Mouse (Mus musculus) testis, adult 2 months (tissue): ENCODE data around the gene Timm8b. TPM values are rescaled to one million over a fixed set of nuclear protein-coding genes. Genes with fewer than 3 reads are reported as not detected.

Source experiments
- H3K27ac ChIP-seq: fragments of 200-500 bp; 2 replicates; pipeline ENCODE4 v1.5.1; 2012; ENCODE audit warnings: low read depth, low read length; ENCODE audit not compliant: control insufficient read depth, insufficient read depth
- H3K27me3 ChIP-seq: fragments of 200-500 bp; 2 replicates; pipeline ENCODE4 v1.6.1; 2012; ENCODE audit warnings: mild to moderate bottlenecking, low read length, moderate library complexity; ENCODE audit not compliant: control insufficient read depth, insufficient read depth
- H3K36me3 ChIP-seq: fragments of 200-500 bp; 2 replicates; pipeline ENCODE4 v1.6.1; 2012; ENCODE audit warnings: mild to moderate bottlenecking, low read length; ENCODE audit not compliant: control insufficient read depth, insufficient read depth
- H3K4me1 ChIP-seq: fragments of 200-500 bp; 2 replicates; pipeline ENCODE4 v1.6.1; 2012; ENCODE audit warnings: low read length; ENCODE audit not compliant: control insufficient read depth, insufficient read depth
- H3K4me3 ChIP-seq: fragments of 200-500 bp; 2 replicates; pipeline ENCODE4 v1.5.1; 2012; ENCODE audit warnings: low read depth, mild to moderate bottlenecking, low read length, moderate library complexity, mixed read lengths; ENCODE audit not compliant: control insufficient read depth
- CTCF ChIP-seq: fragments of 200-500 bp; IDR thresholded peaks from 2 replicates; pipeline ENCODE4 v1.5.1; 2012; ENCODE audit warnings: low read depth, mild to moderate bottlenecking, inconsistent platforms, low read length, moderate library complexity; ENCODE audit not compliant: control insufficient read depth, insufficient read depth, insufficient replicate concordance
- POLR2A ChIP-seq: fragments of 200-500 bp; IDR thresholded peaks from 2 replicates; pipeline ENCODE4 v1.6.1; 2012; ENCODE audit warnings: low read depth, mild to moderate bottlenecking, inconsistent platforms, low read length, moderate library complexity; ENCODE audit not compliant: control insufficient read depth
- polyA plus RNA-seq: library from polyadenylated mRNA; depleted of rRNA; stranded (reverse); fragments of >200 nt; gene quantifications from 2 replicates; pipeline ENCODE4 v1.2.3, GENCODE M21; 2012

The Timm8b gene
- polyA plus RNA-seq, 1 experiment, result 577 TPM

DNA sequence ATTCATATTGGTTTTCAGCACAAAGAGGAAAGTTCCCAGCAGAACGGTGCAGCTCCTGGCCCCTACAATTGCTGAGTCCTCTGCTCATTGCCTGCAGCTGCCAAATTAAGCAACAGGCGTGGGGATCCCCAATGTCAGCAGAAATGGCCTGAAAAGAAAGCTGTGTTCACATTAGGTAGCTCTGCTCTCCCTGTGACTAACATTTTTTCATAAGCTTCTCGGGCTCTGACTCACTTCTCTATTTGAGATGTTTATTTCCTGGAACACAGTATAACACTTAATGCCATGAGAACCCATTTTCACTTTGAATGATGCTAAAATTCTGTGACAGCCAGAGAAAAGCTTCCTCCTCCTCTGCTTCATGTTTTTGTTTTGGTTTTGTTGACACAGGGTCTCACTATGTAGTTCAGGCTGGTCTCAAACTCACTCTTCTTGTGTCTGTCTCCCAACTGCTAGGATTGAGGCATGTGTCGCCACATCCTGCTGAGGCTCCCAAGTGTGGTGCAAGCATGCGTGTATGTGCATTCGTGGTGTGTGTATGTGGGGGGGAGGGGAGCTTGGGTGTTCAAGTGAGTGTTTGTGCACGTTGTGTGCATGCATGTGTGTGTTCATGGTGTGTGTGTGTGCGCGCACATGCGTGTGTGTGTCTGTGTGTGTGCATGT lies 12.7 kb upstream of the Timm8b start:
- no peaks in the 10 kb centered on the region for H3K36me3 ChIP-seq
- H3K27ac ChIP-seq, result no peak overlapping the region
- no peak for TF ChIP-seq CTCF
- no peak for TF ChIP-seq POLR2A
- H3K4me3 ChIP-seq, result no peak overlapping the region
- H3K4me1 ChIP-seq, result no peaks in the 10 kb centered on the region
- no peaks in the 10 kb centered on the region for H3K27me3 ChIP-seq

DNA sequence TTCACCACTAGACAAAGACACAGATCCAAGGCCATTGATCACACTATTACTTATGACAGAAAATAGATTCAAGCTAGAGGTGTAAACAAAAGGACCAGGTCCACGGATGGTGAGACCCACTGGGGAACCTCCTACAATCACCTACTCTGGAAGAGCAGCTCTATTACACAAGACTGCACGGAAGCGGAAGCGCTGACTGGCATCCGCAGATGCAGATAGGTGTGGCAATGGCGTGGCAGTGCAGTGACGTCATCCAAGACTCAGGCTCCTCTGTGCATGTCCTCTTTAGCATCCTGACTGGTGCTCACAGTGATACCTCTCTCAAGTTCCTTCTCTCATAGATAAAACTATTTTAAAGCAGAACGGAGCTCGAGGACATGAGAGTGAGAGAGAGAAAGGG lies 10.8 kb upstream of the Timm8b start:
- no peaks in the 10 kb centered on the region for H3K4me1 ChIP-seq
- H3K4me3 ChIP-seq, result no peak overlapping the region
- H3K36me3 ChIP-seq, result peaks cover 2% of the 10 kb centered on the region; the same call in 1 of the 2 replicates
- TF ChIP-seq POLR2A (no peak), CTCF (no peak)
- H3K27ac ChIP-seq, result no peak overlapping the region
- H3K27me3 ChIP-seq, result no peaks in the 10 kb centered on the region

DNA sequence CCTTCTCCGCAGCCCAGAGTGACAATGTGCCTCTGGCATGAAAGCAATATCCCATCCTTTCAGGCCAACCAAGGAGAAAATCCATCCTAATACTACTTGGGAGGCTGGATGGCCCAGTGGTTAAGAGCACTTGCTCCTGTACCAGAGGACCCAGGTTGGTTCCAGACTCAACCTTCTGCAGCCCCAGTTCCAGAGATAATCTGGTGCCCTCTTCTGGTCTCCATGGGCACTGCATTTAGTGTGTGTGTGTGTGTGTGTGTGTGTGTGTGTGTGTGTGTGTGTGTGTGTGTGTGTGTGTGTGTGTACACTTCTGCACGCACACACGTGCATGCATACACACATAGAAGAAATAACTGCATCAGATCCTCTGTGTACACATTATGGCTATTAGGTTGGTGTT lies 10.2 kb upstream of the Timm8b start:
- Histone ChIP-seq H3K27ac (no peak overlapping the region), H3K36me3 (peaks cover 2% of the 10 kb centered on the region; the same call in 1 of the 2 replicates), H3K4me3 (no peak overlapping the region), H3K4me1 (no peaks in the 10 kb centered on the region), H3K27me3 (no peaks in the 10 kb centered on the region)
- TF ChIP-seq POLR2A, result no peak
- TF ChIP-seq CTCF, result peak; percentile 33; the same call in 1 of the 2 replicates

DNA sequence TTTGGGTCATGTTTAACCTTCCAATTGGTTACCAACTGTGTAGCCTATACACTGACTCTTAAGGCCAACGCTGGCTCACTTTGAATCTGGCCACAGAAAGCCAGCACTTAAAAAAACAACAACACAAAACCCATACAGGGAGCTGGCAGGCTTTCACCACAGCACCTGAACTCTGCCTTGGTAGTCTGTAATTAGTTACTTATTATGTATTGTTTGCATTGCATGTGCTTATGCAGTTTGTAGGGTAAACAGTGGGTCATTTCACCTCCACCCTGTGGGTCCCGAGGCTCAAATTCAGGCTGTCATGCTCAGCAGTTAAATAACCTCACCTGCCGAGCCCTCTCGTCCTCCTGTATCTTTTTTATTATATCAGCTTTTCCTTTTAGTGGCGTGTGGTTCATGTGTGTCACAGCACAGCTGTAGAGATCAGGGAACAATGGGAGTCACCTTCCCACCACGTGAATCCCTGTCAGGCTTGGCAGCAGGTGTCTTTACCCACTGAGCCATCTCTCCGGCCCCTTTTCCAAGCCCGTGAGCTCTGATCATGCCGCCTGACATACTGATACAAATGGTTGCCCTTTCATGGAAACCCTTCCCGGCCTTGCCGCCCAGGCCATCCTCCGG lies 8.8 kb upstream of the Timm8b start:
- H3K4me1 ChIP-seq, result no peaks in the 10 kb centered on the region
- TF ChIP-seq POLR2A, result no peak
- TF ChIP-seq CTCF, result no peak
- peaks cover 2% of the 10 kb centered on the region; the same call in 1 of the 2 replicates for H3K36me3 ChIP-seq
- no peak overlapping the region for H3K27ac ChIP-seq
- no peaks in the 10 kb centered on the region for H3K27me3 ChIP-seq
- no peak overlapping the region for H3K4me3 ChIP-seq

DNA sequence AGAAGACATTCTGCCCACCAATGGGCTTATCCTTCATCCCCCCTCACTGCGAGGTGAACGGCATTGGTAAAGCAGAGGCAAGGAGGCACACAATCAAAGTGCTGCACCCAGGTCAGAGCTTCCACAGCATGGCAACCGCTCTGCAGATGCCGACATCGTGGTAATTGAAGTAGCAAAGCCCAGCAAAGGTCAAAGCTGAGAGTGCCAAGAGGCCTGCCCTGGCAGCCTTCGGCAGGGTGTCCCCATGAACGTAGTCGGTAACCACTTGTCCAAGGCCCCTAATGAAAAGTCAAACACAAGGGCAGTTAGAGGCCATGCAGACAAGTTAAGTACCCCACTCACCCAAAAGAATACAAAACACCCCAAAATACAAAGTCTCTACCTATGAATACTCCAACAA lies 6.7 kb upstream of the Timm8b start:
- Histone ChIP-seq H3K27me3 (no peaks in the 10 kb centered on the region), H3K4me3 (no peak overlapping the region), H3K4me1 (peaks cover under 1% of the 10 kb centered on the region; the same call in 1 of the 2 replicates), H3K36me3 (peaks cover 2% of the 10 kb centered on the region), H3K27ac (no peak overlapping the region)
- TF ChIP-seq POLR2A (no peak), CTCF (no peak)

DNA sequence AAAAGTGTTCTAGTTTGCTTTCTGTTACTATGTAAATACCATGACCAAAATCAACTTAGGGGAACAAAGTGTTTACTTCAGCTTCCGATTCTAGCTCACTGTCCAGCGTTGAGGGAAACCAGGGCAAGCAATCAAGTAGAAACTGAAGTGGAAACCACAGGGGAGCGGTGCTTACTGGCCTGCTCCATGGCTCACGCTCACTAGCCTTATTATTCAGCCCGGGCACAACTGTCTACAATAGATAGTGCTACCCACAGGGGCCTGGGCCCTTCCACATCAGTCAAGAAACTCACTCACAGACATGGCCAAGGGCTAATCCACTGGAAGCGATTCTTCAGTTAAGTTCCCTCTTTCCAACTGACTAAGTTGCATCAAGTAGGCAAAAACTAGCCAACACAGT lies 2.2 kb upstream of the Timm8b start:
- Histone ChIP-seq H3K27ac (no peak overlapping the region), H3K27me3 (no peaks in the 10 kb centered on the region), H3K4me3 (no peak overlapping the region), H3K36me3 (peaks cover 1% of the 10 kb centered on the region), H3K4me1 (peaks cover 5% of the 10 kb centered on the region)
- TF ChIP-seq CTCF (no peak), POLR2A (no peak)

DNA sequence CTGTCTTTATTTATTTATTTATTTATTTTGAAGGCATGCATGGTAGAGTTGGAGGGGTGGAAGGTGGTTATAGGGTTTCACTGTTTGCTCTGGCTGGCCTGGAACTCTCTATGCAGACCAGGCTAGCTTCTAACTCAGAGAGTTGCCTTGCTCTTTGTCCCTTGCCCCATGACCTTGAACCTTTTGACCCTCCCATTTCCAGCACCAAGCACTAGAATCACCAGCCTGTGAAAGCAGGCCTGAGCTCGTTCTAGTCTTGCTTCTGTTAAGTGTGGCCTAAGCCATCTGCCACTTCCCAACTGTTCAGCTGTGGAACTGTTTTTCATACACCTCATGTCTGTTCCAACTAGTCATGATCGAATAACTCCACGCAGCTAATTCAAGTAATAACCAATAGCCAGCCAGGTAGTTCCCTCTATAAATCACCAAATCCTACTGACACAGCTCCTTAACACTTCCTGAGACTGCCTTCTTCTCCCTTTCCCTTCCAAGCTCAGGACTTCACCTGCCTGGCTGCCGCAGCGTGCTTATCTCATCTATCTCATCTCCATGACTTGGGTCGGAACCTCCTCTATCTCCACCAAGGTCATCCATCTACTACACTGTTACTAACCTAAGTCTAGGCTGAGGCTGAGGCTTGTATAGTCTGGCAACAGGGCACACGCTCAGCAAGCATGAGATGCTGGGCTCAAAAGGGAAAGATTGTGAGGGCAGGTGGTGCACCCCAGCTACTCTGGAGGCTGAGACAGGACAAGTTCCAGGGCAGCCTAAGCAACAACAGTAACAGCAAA lies 1.5 kb upstream of the Timm8b start:
- Histone ChIP-seq H3K4me3 (peak overlapping the region; percentile 12), H3K4me1 (peaks cover 5% of the 10 kb centered on the region), H3K27me3 (no peaks in the 10 kb centered on the region), H3K36me3 (no peaks in the 10 kb centered on the region; the same call in 1 of the 2 replicates), H3K27ac (no peak overlapping the region)
- TF ChIP-seq POLR2A, result no peak
- TF ChIP-seq CTCF, result no peak
